Mouse (Mus musculus): ENCODE results near the gene Nos1ap. TPM values are rescaled to one million over a fixed set of nuclear protein-coding genes. Genes with fewer than 3 reads are reported as not detected.

Gene Nos1ap
- 9.5 and 13.7 TPM in 2 replicates for total RNA-seq (2017)

- peak; percentile 75 for ATAC-seq (replicated peaks; ENCODE audit: low read depth, poor library complexity, severe bottlenecking)
Measured at GRCm38 (mm10) chr1:170589219-170590040, at the start of gene Nos1ap. Gene Nos1ap (minus strand): TSS chr1:170589861.

- no peak for ATAC-seq (replicated peaks; ENCODE audit: low read depth, poor library complexity, severe bottlenecking)
Measured at GRCm38 (mm10) chr1:170638941-170639340, 49.3 kb upstream of the Nos1ap start.

- ATAC-seq (replicated peaks; ENCODE audit: low read depth, poor library complexity, severe bottlenecking), result no peak
Measured at GRCm38 (mm10) chr1:170632856-170633255, 43.2 kb upstream of the Nos1ap start.

- peak; percentile 100 for ATAC-seq (replicated peaks; ENCODE audit: low read depth, poor library complexity, severe bottlenecking)
Measured at GRCm38 (mm10) chr1:170632385-170632784, 42.7 kb upstream of the Nos1ap start.

- no peak for ATAC-seq (replicated peaks; ENCODE audit: low read depth, poor library complexity, severe bottlenecking)
Measured at GRCm38 (mm10) chr1:170631571-170631970, 41.9 kb upstream of the Nos1ap start.

GRCm38 (mm10) chr1:170630489-170630888, 40.8 kb upstream of the Nos1ap start:
- ATAC-seq (replicated peaks; ENCODE audit: low read depth, poor library complexity, severe bottlenecking), result no peak

- ATAC-seq (replicated peaks; ENCODE audit: low read depth, poor library complexity, severe bottlenecking), result no peak
Measured at GRCm38 (mm10) chr1:170623432-170623831, 33.8 kb upstream of the Nos1ap start.

GRCm38 (mm10) chr1:170622934-170623333, 33.3 kb upstream of the Nos1ap start:
- peak; percentile 97 for ATAC-seq (replicated peaks; ENCODE audit: low read depth, poor library complexity, severe bottlenecking)

GRCm38 (mm10) chr1:170619686-170620374, 30.2 kb upstream of the Nos1ap start:
- peak; percentile 40 for ATAC-seq (replicated peaks; ENCODE audit: low read depth, poor library complexity, severe bottlenecking)

GRCm38 (mm10) chr1:170612968-170613872, 23.6 kb upstream of the Nos1ap start:
- ATAC-seq (replicated peaks; ENCODE audit: low read depth, poor library complexity, severe bottlenecking), result peak; percentile 76

- ATAC-seq (replicated peaks; ENCODE audit: low read depth, poor library complexity, severe bottlenecking), result no peak
Measured at GRCm38 (mm10) chr1:170611631-170612030, 22.0 kb upstream of the Nos1ap start.

- ATAC-seq (replicated peaks; ENCODE audit: low read depth, poor library complexity, severe bottlenecking), result no peak
Measured at GRCm38 (mm10) chr1:170610695-170611094, 21.0 kb upstream of the Nos1ap start.

GRCm38 (mm10) chr1:170610289-170610688, 20.6 kb upstream of the Nos1ap start:
- ATAC-seq (replicated peaks; ENCODE audit: low read depth, poor library complexity, severe bottlenecking), result peak; percentile 60

GRCm38 (mm10) chr1:170609872-170610271, 20.2 kb upstream of the Nos1ap start:
- peak; percentile 82 for ATAC-seq (replicated peaks; ENCODE audit: low read depth, poor library complexity, severe bottlenecking)

GRCm38 (mm10) chr1:170608461-170609071, 18.9 kb upstream of the Nos1ap start:
- ATAC-seq (replicated peaks; ENCODE audit: low read depth, poor library complexity, severe bottlenecking), result peak; percentile 31; the same call in 1 of the 2 replicates

- no peak for ATAC-seq (replicated peaks; ENCODE audit: low read depth, poor library complexity, severe bottlenecking)
Measured at GRCm38 (mm10) chr1:170607231-170607917, 17.7 kb upstream of the Nos1ap start.

- no peak for ATAC-seq (replicated peaks; ENCODE audit: low read depth, poor library complexity, severe bottlenecking)
Measured at GRCm38 (mm10) chr1:170605228-170606001, 15.8 kb upstream of the Nos1ap start.

- ATAC-seq (replicated peaks; ENCODE audit: low read depth, poor library complexity, severe bottlenecking), result no peak
Measured at GRCm38 (mm10) chr1:170594575-170594974, 4.9 kb upstream of the Nos1ap start.
